Mouse (Mus musculus): ENCODE results near the gene Myh15. TPM values are rescaled to one million over a fixed set of nuclear protein-coding genes. Genes with fewer than 3 reads are reported as not detected.

The Myh15 gene
- polyA plus RNA-seq, 2 experiments = not detected

- no peak overlapping the region for H3K4me2 ChIP-seq (ENCODE audit: low read depth)
- DNase-seq (ENCODE audit: low read depth in 3 of 3, low spot score in 3 of 3) = peak in 1 of 3 experiments; percentile 6
- H3K4me3 ChIP-seq (ENCODE audit: insufficient read depth in 1 of 2, low read depth in 2 of 2, low read length in 2 of 2) = no peak overlapping the region
- no peaks in the 10 kb centered on the region for H3K36me3 ChIP-seq (replicated peaks; ENCODE audit: control insufficient read depth, insufficient read depth, low read depth)
- 32% methylated on average over 7 of the region's 7 CpGs for WGBS (ENCODE audit: insufficient replicate concordance)
- H3K9ac ChIP-seq (replicated peaks) = no peak overlapping the region
- no peaks in the 10 kb centered on the region for H3K4me1 ChIP-seq (replicated peaks; ENCODE audit: control insufficient read depth in 2 of 2, insufficient read depth in 2 of 2, low read length in 1 of 2)
- no peak for ATAC-seq (ENCODE audit: insufficient read depth)
- no peak for TF ChIP-seq EP300 (IDR thresholded peaks at IDR 0.05; ENCODE audit: low read depth)
- TF ChIP-seq CTCF (IDR thresholded peaks at IDR 0.05; ENCODE audit: low read depth) = peak; percentile 81
- H3K27me3 ChIP-seq (ENCODE audit: control insufficient read depth, insufficient read depth, low read length) = no peaks in the 10 kb centered on the region
- no peak overlapping the region for H3K27ac ChIP-seq
- H3K9me3 ChIP-seq (ENCODE audit: control insufficient read depth, low read length) = no peaks in the 10 kb centered on the region
These were observed 107.3 kb downstream of the Myh15 start for GRCm38 (mm10) chr16:49164349-49165137.

GRCm38 (mm10) chr16:49165728-49166127 lies 108.4 kb downstream of the Myh15 start:
- H3K4me2 ChIP-seq (ENCODE audit: low read depth) = no peak overlapping the region
- no peak overlapping the region for H3K9ac ChIP-seq (replicated peaks)
- H3K9me3 ChIP-seq (ENCODE audit: control insufficient read depth, low read length) = no peaks in the 10 kb centered on the region
- no peaks in the 10 kb centered on the region for H3K27me3 ChIP-seq (ENCODE audit: control insufficient read depth, insufficient read depth, low read length)
- WGBS (ENCODE audit: insufficient replicate concordance) = 19% methylated on average over 11 of the region's 11 CpGs
- ATAC-seq (ENCODE audit: insufficient read depth) (no peak), DNase-seq (ENCODE audit: low read depth in 3 of 3, low spot score in 3 of 3) (no peak)
- no peak for TF ChIP-seq EP300 (IDR thresholded peaks at IDR 0.05; ENCODE audit: low read depth)
- TF ChIP-seq CTCF (IDR thresholded peaks at IDR 0.05; ENCODE audit: low read depth) = no peak
- no peaks in the 10 kb centered on the region for H3K36me3 ChIP-seq (replicated peaks; ENCODE audit: control insufficient read depth, insufficient read depth, low read depth)
- H3K4me3 ChIP-seq (ENCODE audit: insufficient read depth in 1 of 2, low read depth in 2 of 2, low read length in 2 of 2) = no peak overlapping the region
- no peak overlapping the region for H3K27ac ChIP-seq
- no peaks in the 10 kb centered on the region for H3K4me1 ChIP-seq (replicated peaks; ENCODE audit: control insufficient read depth in 2 of 2, insufficient read depth in 2 of 2, low read length in 1 of 2)

GRCm38 (mm10) chr16:49167325-49167724 lies 110.0 kb downstream of the Myh15 start:
- no peak overlapping the region for H3K9ac ChIP-seq (replicated peaks)
- H3K27me3 ChIP-seq (ENCODE audit: control insufficient read depth, insufficient read depth, low read length) = no peaks in the 10 kb centered on the region
- no peak overlapping the region for H3K4me2 ChIP-seq (ENCODE audit: low read depth)
- TF ChIP-seq EP300 (IDR thresholded peaks at IDR 0.05; ENCODE audit: low read depth) = no peak
- no peak overlapping the region for H3K27ac ChIP-seq
- no peaks in the 10 kb centered on the region for H3K36me3 ChIP-seq (replicated peaks; ENCODE audit: control insufficient read depth, insufficient read depth, low read depth)
- H3K4me3 ChIP-seq (ENCODE audit: insufficient read depth in 1 of 2, low read depth in 2 of 2, low read length in 2 of 2) = no peak overlapping the region
- H3K9me3 ChIP-seq (ENCODE audit: control insufficient read depth, low read length) = no peaks in the 10 kb centered on the region
- H3K4me1 ChIP-seq (replicated peaks; ENCODE audit: control insufficient read depth in 2 of 2, insufficient read depth in 2 of 2, low read length in 1 of 2) = no peaks in the 10 kb centered on the region
- no peak for DNase-seq (ENCODE audit: low read depth in 3 of 3, low spot score in 3 of 3)
- no peak for ATAC-seq (ENCODE audit: insufficient read depth)
- 75% methylated on average over 12 of the region's 12 CpGs for WGBS (ENCODE audit: insufficient replicate concordance)

- Histone ChIP-seq H3K27ac (no peak overlapping the region), H3K9me3 (ENCODE audit: control insufficient read depth, low read length) (no peaks in the 10 kb centered on the region), H3K4me3 (ENCODE audit: insufficient read depth in 1 of 2, low read depth in 2 of 2, low read length in 2 of 2) (no peak overlapping the region), H3K27me3 (ENCODE audit: control insufficient read depth, insufficient read depth, low read length) (no peaks in the 10 kb centered on the region), H3K4me1 (replicated peaks; ENCODE audit: control insufficient read depth in 2 of 2, insufficient read depth in 2 of 2, low read length in 1 of 2) (no peaks in the 10 kb centered on the region), H3K4me2 (ENCODE audit: low read depth) (no peak overlapping the region), H3K36me3 (replicated peaks; ENCODE audit: control insufficient read depth, insufficient read depth, low read depth) (no peaks in the 10 kb centered on the region), H3K9ac (replicated peaks) (no peak overlapping the region)
- no peak for ATAC-seq (ENCODE audit: insufficient read depth)
- DNase-seq (ENCODE audit: low read depth in 3 of 3, low spot score in 3 of 3) = no peak
- TF ChIP-seq EP300 (IDR thresholded peaks at IDR 0.05; ENCODE audit: low read depth) (no peak), CTCF (IDR thresholded peaks at IDR 0.05; ENCODE audit: low read depth) (no peak)
- WGBS (ENCODE audit: insufficient replicate concordance) = 64% methylated on average over 1 of the region's 1 CpGs
These were observed 117.8 kb downstream of the Myh15 start for GRCm38 (mm10) chr16:49175077-49175476.

GRCm38 (mm10) chr16:49175729-49176395 lies 118.6 kb downstream of the Myh15 start:
- Histone ChIP-seq H3K4me2 (ENCODE audit: low read depth) (no peak overlapping the region), H3K9me3 (ENCODE audit: control insufficient read depth, low read length) (no peaks in the 10 kb centered on the region), H3K4me3 (ENCODE audit: insufficient read depth in 1 of 2, low read depth in 2 of 2, low read length in 2 of 2) (no peak overlapping the region), H3K27ac (no peak overlapping the region), H3K27me3 (ENCODE audit: control insufficient read depth, insufficient read depth, low read length) (no peaks in the 10 kb centered on the region), H3K4me1 (replicated peaks; ENCODE audit: control insufficient read depth in 2 of 2, insufficient read depth in 2 of 2, low read length in 1 of 2) (no peaks in the 10 kb centered on the region), H3K36me3 (replicated peaks; ENCODE audit: control insufficient read depth, insufficient read depth, low read depth) (no peaks in the 10 kb centered on the region), H3K9ac (replicated peaks) (no peak overlapping the region)
- no peak for TF ChIP-seq EP300 (IDR thresholded peaks at IDR 0.05; ENCODE audit: low read depth)
- TF ChIP-seq CTCF (IDR thresholded peaks at IDR 0.05; ENCODE audit: low read depth) = no peak
- ATAC-seq (ENCODE audit: insufficient read depth) (no peak), DNase-seq (ENCODE audit: low read depth in 3 of 3, low spot score in 3 of 3) (no peak)
- WGBS (ENCODE audit: insufficient replicate concordance) = 70% methylated on average over 8 of the region's 8 CpGs

Data from liver, embryonic 14.5 days (tissue).